Mouse (Mus musculus): ENCODE data around the gene Gm10644.

DNA sequence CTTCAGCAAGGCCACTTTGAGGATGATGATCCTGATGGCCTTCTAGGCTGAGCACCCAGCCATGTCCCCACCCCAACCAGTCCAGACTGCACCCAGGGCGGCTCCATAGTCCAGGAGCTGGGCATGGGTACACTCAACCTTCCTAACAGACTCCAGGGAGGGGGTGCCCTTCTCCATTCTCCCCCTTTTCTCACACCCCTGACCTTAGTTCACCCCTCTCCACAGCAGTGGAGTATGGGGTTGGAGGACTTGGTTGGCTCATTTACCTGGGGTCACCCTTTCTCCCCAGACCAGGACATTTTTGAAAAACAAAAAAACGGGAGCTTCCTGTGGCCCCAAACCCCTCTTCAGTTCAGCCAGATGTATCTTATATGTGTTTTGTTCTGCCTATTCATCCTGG, 44.8 kb upstream of the Gm10644 start:
- TF ChIP-seq POLR2AphosphoS5 (IDR thresholded peaks at IDR 0.05; ENCODE audit: insufficient replicate concordance, low read depth, low read length) (no peak), CTCF (IDR thresholded peaks at IDR 0.05; ENCODE audit: low read depth, low read length) (no peak), TAL1 (conservative IDR thresholded peaks at IDR 0.05; ENCODE audit: low read depth, low read length) (no peak), GATA1 (IDR thresholded peaks at IDR 0.05; ENCODE audit: borderline replicate concordance, low read length) (no peak), GATA2 (IDR thresholded peaks at IDR 0.05; ENCODE audit: borderline replicate concordance, low read depth, low read length) (no peak)
